Mouse (Mus musculus) kidney, adult 18-20 months (tissue): Measurements from ENCODE around the gene Akap12.

Experiments
- DNase-seq: peaks from one replicate; pipeline ENCODE4 v3.0.0; 2021

Gene Akap12

DNA sequence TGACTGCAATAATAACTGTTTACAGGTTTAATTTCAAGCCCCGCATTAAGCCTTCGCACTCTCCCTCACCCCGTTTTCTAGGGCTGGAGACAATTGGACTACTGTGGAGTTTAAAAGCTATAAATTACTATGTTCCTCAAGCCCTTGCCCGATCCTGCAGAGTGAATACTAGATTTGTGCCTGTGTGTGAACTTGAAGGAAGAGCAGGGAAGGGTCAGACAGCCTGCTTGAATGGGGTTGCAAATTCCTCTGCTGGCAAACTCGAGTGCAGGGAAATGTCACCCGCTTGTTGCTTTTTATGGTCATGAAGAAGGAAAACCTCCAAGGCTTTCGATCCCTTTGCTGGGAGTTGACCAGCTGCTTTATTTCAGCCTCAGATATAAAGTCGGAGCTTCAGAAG lies 19.6 kb downstream of the Akap12 start:
- no peak for DNase-seq

DNA sequence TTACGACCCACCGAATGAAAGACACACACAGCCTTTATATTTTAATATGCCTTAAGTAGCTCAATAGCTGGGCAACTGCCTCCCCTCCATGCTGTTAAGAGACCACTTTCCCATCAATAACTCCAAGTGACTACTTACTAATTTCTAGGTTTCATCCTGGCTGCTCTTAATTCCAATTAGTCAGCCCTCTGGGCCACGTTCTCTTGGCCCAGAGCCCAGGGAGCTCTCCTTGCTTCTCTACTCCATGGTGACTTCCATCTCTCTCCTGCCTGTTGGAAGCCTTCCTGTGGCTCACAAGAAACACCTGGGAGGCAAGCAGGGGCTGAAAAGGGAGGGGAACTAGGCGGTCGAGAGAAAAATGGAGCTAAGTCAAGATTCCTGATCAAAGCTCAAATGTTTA lies 23.0 kb downstream of the Akap12 start:
- DNase-seq = no peak

DNA sequence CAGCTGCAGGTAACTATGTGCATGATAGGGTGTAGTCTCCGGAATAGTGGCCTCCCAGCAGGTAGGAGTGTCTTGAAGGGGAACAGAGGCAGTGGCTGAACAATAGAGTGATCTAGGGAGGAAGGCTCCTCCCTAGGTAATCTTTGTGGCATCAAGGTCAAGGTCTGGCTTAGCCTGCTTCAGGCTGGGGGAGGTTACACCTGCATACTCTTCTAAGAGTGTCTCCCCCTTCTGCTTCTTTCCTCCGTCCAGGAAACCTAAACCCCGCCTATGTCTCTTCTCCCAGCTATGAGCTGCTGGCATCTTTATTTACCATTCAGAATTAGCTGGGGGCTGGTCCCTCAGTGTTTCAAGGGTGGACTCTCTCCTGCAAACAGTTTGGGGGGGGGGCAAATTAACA lies 23.5 kb downstream of the Akap12 start:
- no peak for DNase-seq

GRCm38 (mm10) chr10:4290145-4290544 lies 24.0 kb downstream of the Akap12 start:
- no peak for DNase-seq

DNA sequence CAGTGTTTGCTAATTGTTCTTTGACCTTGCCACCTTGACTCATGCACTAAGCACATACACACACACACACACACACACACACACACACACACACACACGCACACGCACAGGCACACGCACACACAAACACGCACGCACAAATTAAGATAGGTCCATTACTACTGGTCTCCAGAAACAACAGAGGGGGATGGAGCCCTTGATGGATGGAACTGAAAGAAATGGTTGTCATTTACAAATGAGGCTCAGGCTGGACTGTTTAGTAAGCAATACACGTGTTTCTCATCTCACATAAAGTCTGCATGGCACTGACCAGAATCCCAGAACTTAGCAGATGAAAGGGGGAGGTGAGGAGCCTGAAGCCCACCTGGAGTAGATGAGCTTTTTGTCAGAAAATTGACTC lies 24.4 kb downstream of the Akap12 start:
- DNase-seq = no peak

DNA sequence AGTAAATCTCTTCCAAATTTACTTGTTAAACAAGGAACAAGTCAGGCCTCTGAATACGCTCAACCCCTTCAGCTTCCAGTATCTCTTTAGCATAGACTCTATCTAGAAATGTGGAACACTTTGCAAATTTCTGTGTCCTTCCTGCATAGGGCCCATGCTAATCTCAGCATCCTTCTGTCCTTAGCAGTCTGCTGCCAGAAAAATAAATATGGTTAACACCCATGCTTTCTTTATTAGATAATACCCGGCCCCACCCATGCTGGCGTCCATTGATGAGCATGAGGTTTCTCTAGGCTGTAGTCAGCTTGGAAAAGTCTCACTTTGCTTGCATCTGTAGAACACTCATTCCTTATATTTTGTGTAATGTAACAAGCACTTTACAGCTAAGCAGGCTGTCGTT lies 27.2 kb downstream of the Akap12 start:
- DNase-seq = no peak

- DNase-seq = no peak
Measured at GRCm38 (mm10) chr10:4303558-4303957, 37.4 kb downstream of the Akap12 start.

- no peak for DNase-seq
Measured at GRCm38 (mm10) chr10:4323885-4324284, 57.7 kb downstream of the Akap12 start.

GRCm38 (mm10) chr10:4325562-4325961 lies 59.4 kb downstream of the Akap12 start:
- no peak for DNase-seq

DNA sequence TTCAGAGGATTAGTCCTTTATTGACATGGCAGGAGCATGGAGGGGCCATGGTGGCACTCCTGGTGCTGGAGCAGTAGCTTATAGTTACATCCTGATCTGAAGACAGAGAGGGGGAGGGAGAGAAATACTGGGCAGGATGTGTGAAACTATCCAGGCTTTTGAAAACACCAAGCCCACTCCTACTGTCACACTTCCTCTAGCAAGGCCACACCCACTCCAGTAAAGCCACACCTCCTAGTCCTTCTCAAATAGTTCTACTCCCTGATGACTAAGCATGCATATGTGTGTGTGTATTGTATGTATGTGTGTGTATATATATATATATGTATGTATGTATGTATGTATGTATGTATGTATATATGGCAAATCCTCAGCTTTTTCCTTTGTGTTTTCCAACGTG lies 61.5 kb downstream of the Akap12 start:
- no peak for DNase-seq

GRCm38 (mm10) chr10:4332228-4332979 lies 66.2 kb downstream of the Akap12 start:
- DNase-seq = no peak

- peak; percentile 53 for DNase-seq
Measured at GRCm38 (mm10) chr10:4333319-4333718, 67.1 kb downstream of the Akap12 start.

- peak; percentile 86 for DNase-seq
Measured at GRCm38 (mm10) chr10:4334039-4334683, 68.0 kb downstream of the Akap12 start.

DNA sequence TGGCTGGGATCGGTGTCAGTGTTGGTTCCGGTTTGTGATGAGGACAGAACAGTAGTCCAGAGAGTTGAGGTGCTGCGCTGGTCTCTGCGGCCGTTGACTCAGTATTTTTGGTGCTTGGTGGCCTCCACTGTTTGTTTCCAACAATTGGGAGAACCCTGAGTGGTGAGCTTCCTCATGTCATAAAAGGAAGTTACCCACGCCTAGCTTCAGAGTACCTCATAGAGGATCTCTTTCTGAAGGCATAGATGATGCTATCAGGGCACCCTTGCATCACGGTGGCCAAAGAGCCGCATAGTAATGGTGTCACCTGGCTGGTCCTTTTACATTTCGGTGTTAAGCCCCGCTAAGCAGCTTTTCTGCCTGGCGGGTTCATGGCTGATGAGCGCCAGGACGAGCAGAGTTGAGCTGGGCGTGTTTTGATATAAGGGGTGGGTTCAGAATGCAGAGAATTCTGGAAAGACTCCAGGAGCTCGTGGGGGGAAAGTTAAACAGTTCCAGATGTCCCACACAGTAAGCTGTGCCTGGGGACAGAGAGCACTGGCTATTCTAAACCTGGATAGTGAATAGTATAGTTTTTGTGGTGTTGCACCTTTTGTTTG lies 72.8 kb downstream of the Akap12 start:
- peak; percentile 17 for DNase-seq

GRCm38 (mm10) chr10:4341430-4341829 lies 75.2 kb downstream of the Akap12 start:
- no peak for DNase-seq

DNA sequence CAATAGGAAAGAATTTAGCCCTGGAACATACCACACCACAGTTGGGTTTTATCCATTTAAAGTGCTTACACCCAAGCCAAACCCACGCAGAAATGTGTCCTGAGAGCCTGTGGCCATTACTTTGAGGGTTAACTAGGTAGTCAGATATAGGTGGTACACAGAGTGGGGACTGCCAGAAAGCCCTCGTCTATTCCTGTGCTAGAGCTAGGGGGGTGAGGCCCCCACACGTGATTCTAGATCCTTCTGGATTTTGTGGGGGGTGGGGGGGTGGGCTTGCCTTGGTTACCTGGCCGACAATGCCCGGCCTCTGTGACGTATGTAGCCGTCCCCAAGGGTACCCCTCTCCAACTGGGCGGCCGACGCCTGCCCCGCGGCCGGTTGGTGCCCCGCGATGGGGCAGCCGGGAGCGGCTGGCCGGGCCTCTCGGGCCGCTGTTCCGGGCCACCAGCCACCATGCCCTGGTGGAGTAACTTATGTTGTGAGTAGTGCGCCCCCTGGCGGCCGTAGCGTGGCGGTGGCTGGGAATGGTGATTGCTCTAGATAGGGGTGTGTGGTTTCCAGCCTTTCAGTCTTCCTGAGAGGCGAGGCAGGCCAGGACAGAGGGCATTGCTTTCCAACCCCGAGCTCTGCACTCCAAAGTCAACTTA lies 80.4 kb downstream of the Akap12 start:
- DNase-seq = peak; percentile 92

- no peak for DNase-seq
Measured at GRCm38 (mm10) chr10:4347136-4347492, 80.9 kb downstream of the Akap12 start.

GRCm38 (mm10) chr10:4347591-4347990 lies 81.4 kb downstream of the Akap12 start:
- no peak for DNase-seq

GRCm38 (mm10) chr10:4354371-4355260 lies 88.4 kb downstream of the Akap12 start:
- no peak for DNase-seq

- no peak for DNase-seq
Measured at GRCm38 (mm10) chr10:4355882-4356451, 89.8 kb downstream of the Akap12 start.

DNA sequence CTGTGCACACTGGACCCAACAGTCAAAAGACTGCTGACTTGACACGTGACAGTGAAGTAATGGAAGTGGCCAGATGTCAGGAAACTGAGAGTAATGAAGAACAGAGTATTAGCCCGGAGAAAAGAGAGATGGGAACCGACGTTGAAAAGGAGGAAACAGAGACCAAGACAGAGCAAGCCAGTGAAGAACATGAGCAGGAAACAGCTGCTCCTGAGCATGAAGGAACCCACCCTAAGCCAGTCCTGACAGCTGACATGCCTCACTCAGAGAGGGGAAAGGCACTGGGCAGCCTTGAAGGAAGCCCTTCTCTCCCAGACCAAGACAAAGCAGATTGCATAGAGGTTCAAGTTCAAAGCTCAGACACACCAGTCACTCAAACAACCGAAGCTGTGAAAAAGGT lies 90.5 kb downstream of the Akap12 start:
- no peak for DNase-seq

- no peak for DNase-seq
Measured at GRCm38 (mm10) chr10:4357435-4357834, 91.3 kb downstream of the Akap12 start.
